Mouse (Mus musculus): ENCODE measurements around the gene Pde4d. TPM values are rescaled to one million over a fixed set of nuclear protein-coding genes. Genes with fewer than 3 reads are reported as not detected.

Pde4d gene
- polyA plus RNA-seq, 1 experiment from 2014 or later, result 13.0 TPM

GRCm38 (mm10) chr13:109440881-109441280, 991.1 kb downstream of the Pde4d start:
- 1% methylated on average over 12 of the region's 12 CpGs for WGBS
- peak; percentile 81 for DNase-seq (ENCODE audit: low spot score)

GRCm38 (mm10) chr13:109441401-109441973, 991.7 kb downstream of the Pde4d start:
- H3K9me3 ChIP-seq (ENCODE audit: control insufficient read depth, low read length), result no peaks in the 10 kb centered on the region
- peak; percentile 18 for DNase-seq (ENCODE audit: low spot score)
- no peak overlapping the region for H3K9ac ChIP-seq (ENCODE audit: low read length)
- no peaks in the 10 kb centered on the region for H3K4me1 ChIP-seq (replicated peaks; ENCODE audit: control insufficient read depth, insufficient read depth)
- peak overlapping the region; percentile 85 for H3K4me2 ChIP-seq (replicated peaks; ENCODE audit: low read depth)
- ATAC-seq (ENCODE audit: low FRiP score, low TSS enrichment), result peak; percentile 38; the same call in 1 of the 2 replicates
- WGBS, result 12% methylated on average over 12 of the region's 12 CpGs
- 0 out of 2 replicates have a peak overlapping the region, but pooled peaks have one; percentile 3 for H3K27ac ChIP-seq (replicated peaks)
- peak overlapping the region; percentile 54 for H3K4me3 ChIP-seq (ENCODE audit: low read depth, low read length)
- no peaks in the 10 kb centered on the region for H3K27me3 ChIP-seq (ENCODE audit: control insufficient read depth, insufficient read depth, low read length)
- no peaks in the 10 kb centered on the region for H3K36me3 ChIP-seq (ENCODE audit: control insufficient read depth, insufficient read depth, low read length)
- no peak for TF ChIP-seq CTCF (IDR thresholded peaks at IDR 0.05; ENCODE audit: low read depth)
- no peak for TF ChIP-seq EP300 (optimal IDR thresholded peaks at IDR 0.05)

More at GRCm38 (mm10) chr13:109440881-109441280, 991.1 kb downstream of the Pde4d start:
- H3K9ac ChIP-seq (ENCODE audit: low read length), result peak overlapping the region; percentile 65
- H3K36me3 ChIP-seq (ENCODE audit: control insufficient read depth, insufficient read depth, low read length), result no peaks in the 10 kb centered on the region
- H3K9me3 ChIP-seq (ENCODE audit: control insufficient read depth, low read length), result no peaks in the 10 kb centered on the region
- H3K4me1 ChIP-seq (replicated peaks; ENCODE audit: control insufficient read depth, insufficient read depth), result no peaks in the 10 kb centered on the region
- H3K27ac ChIP-seq (replicated peaks), result peak overlapping the region; percentile 89
- H3K4me3 ChIP-seq (ENCODE audit: low read depth, low read length), result peak overlapping the region; percentile 54
- H3K4me2 ChIP-seq (replicated peaks; ENCODE audit: low read depth), result peak overlapping the region; percentile 85
- ATAC-seq (ENCODE audit: low FRiP score, low TSS enrichment), result peak; percentile 94
- H3K27me3 ChIP-seq (ENCODE audit: control insufficient read depth, insufficient read depth, low read length), result no peaks in the 10 kb centered on the region
- TF ChIP-seq EP300 (optimal IDR thresholded peaks at IDR 0.05), result no peak
- TF ChIP-seq CTCF (IDR thresholded peaks at IDR 0.05; ENCODE audit: low read depth), result peak; percentile 54

- Histone ChIP-seq H3K9me3 (ENCODE audit: control insufficient read depth, low read length) (no peaks in the 10 kb centered on the region), H3K4me1 (replicated peaks; ENCODE audit: control insufficient read depth, insufficient read depth) (no peaks in the 10 kb centered on the region), H3K36me3 (ENCODE audit: control insufficient read depth, insufficient read depth, low read length) (no peaks in the 10 kb centered on the region), H3K9ac (ENCODE audit: low read length) (no peak overlapping the region), H3K27me3 (ENCODE audit: control insufficient read depth, insufficient read depth, low read length) (no peaks in the 10 kb centered on the region), H3K4me3 (ENCODE audit: low read depth, low read length) (no peak overlapping the region), H3K4me2 (replicated peaks; ENCODE audit: low read depth) (no peak overlapping the region), H3K27ac (replicated peaks) (no peak overlapping the region)
- WGBS, result 69% methylated on average over 7 of the region's 7 CpGs
- ATAC-seq (ENCODE audit: low FRiP score, low TSS enrichment), result no peak
- TF ChIP-seq CTCF (IDR thresholded peaks at IDR 0.05; ENCODE audit: low read depth), result no peak
- no peak for TF ChIP-seq EP300 (optimal IDR thresholded peaks at IDR 0.05)
- DNase-seq (ENCODE audit: low spot score), result no peak
These were observed 996.4 kb downstream of the Pde4d start for GRCm38 (mm10) chr13:109446138-109446537.

- ATAC-seq (ENCODE audit: low FRiP score, low TSS enrichment), result no peak
- TF ChIP-seq EP300 (optimal IDR thresholded peaks at IDR 0.05) (no peak), CTCF (IDR thresholded peaks at IDR 0.05; ENCODE audit: low read depth) (no peak)
- WGBS, result 72% methylated on average over 5 of the region's 5 CpGs
These were observed 998.4 kb downstream of the Pde4d start for GRCm38 (mm10) chr13:109448121-109448520.

GRCm38 (mm10) chr13:109474344-109474743, 1024.6 kb downstream of the Pde4d start:
- TF ChIP-seq EP300 (optimal IDR thresholded peaks at IDR 0.05) (no peak), CTCF (IDR thresholded peaks at IDR 0.05; ENCODE audit: low read depth) (no peak)
- H3K9me3 ChIP-seq (ENCODE audit: control insufficient read depth, low read length), result no peaks in the 10 kb centered on the region
- no peak for DNase-seq (ENCODE audit: low spot score)
- H3K4me1 ChIP-seq (replicated peaks; ENCODE audit: control insufficient read depth, insufficient read depth), result no peaks in the 10 kb centered on the region
- H3K36me3 ChIP-seq (ENCODE audit: control insufficient read depth, insufficient read depth, low read length), result no peaks in the 10 kb centered on the region
- H3K27ac ChIP-seq (replicated peaks), result no peak overlapping the region
- ATAC-seq (ENCODE audit: low FRiP score, low TSS enrichment), result no peak
- H3K4me2 ChIP-seq (replicated peaks; ENCODE audit: low read depth), result no peak overlapping the region
- H3K27me3 ChIP-seq (ENCODE audit: control insufficient read depth, insufficient read depth, low read length), result no peaks in the 10 kb centered on the region
- H3K9ac ChIP-seq (ENCODE audit: low read length), result no peak overlapping the region
- H3K4me3 ChIP-seq (ENCODE audit: low read depth, low read length), result no peak overlapping the region

More at GRCm38 (mm10) chr13:109448121-109448520, 998.4 kb downstream of the Pde4d start:
- no peak overlapping the region for H3K4me2 ChIP-seq (replicated peaks; ENCODE audit: low read depth)
- no peaks in the 10 kb centered on the region for H3K9me3 ChIP-seq (ENCODE audit: control insufficient read depth, low read length)
- H3K4me3 ChIP-seq (ENCODE audit: low read depth, low read length), result no peak overlapping the region
- no peaks in the 10 kb centered on the region for H3K27me3 ChIP-seq (ENCODE audit: control insufficient read depth, insufficient read depth, low read length)
- no peaks in the 10 kb centered on the region for H3K4me1 ChIP-seq (replicated peaks; ENCODE audit: control insufficient read depth, insufficient read depth)
- DNase-seq (ENCODE audit: low spot score), result no peak
- H3K9ac ChIP-seq (ENCODE audit: low read length), result no peak overlapping the region
- no peak overlapping the region for H3K27ac ChIP-seq (replicated peaks)
- H3K36me3 ChIP-seq (ENCODE audit: control insufficient read depth, insufficient read depth, low read length), result no peaks in the 10 kb centered on the region

GRCm38 (mm10) chr13:109481446-109481845, 1031.7 kb downstream of the Pde4d start:
- Histone ChIP-seq H3K4me2 (replicated peaks; ENCODE audit: low read depth) (no peak overlapping the region), H3K27ac (replicated peaks) (no peak overlapping the region), H3K4me3 (ENCODE audit: low read depth, low read length) (no peak overlapping the region), H3K9me3 (ENCODE audit: control insufficient read depth, low read length) (no peaks in the 10 kb centered on the region), H3K27me3 (ENCODE audit: control insufficient read depth, insufficient read depth, low read length) (no peaks in the 10 kb centered on the region), H3K9ac (ENCODE audit: low read length) (no peak overlapping the region), H3K36me3 (ENCODE audit: control insufficient read depth, insufficient read depth, low read length) (no peaks in the 10 kb centered on the region), H3K4me1 (replicated peaks; ENCODE audit: control insufficient read depth, insufficient read depth) (no peaks in the 10 kb centered on the region)
- peak; percentile 89 for DNase-seq (ENCODE audit: low spot score)
- peak; percentile 98 for ATAC-seq (ENCODE audit: low FRiP score, low TSS enrichment)
- no peak for TF ChIP-seq CTCF (IDR thresholded peaks at IDR 0.05; ENCODE audit: low read depth)
- 35% methylated on average over 7 of the region's 7 CpGs for WGBS

All from stomach, postnatal 0 days (tissue).